Mouse (Mus musculus): ENCODE results near the gene Ptprj. TPM values are rescaled to one million over a fixed set of nuclear protein-coding genes. Genes with fewer than 3 reads are reported as not detected.

Gene Ptprj
- total and polyA plus RNA-seq, 3 experiments: 6.9 to 8.9 (median 7.3) TPM

GRCm38 (mm10) chr2:90611959-90612571 lies 31.6 kb upstream of the Ptprj start:
- H3K4me3 ChIP-seq (replicated peaks in 1 of 3; ENCODE audit: low read depth in 2 of 3, low read length in 2 of 3, poor library complexity in 1 of 3): no peak overlapping the region
- dilution Hi-C loops (cut with MboI; ENCODE audit: extremely low pct_ligation_motif_present, extremely low pct_unique_long_range_greater_than_20kb, low sequenced_read_pairs): no loop called here
- no peak overlapping the region for H3K9ac ChIP-seq (ENCODE audit: insufficient read depth, low read depth)
- H3K27ac ChIP-seq (ENCODE audit: insufficient read depth, low read depth): no peak overlapping the region
- no peaks in the 10 kb centered on the region for H3K36me3 ChIP-seq (replicated peaks in 1 of 2; ENCODE audit: control insufficient read depth in 1 of 2, insufficient read depth in 1 of 2, low read length in 1 of 2)
- in situ Hi-C loops (cut with MboI; ENCODE audit: low pct_ligation_motif_present, low pct_unique_long_range_greater_than_20kb, low sequenced_read_pairs): no loop called here
- no peak overlapping the region for H3K4me2 ChIP-seq (ENCODE audit: insufficient read depth, low read depth, poor library complexity, severe bottlenecking)
- no peak for DNase-seq (ENCODE audit: extremely low read depth)
- H3K27me3 ChIP-seq (replicated peaks): no peaks in the 10 kb centered on the region
- H3K79me2 ChIP-seq (replicated peaks; ENCODE audit: control insufficient read depth, extremely low read depth, insufficient read depth, poor library complexity, severe bottlenecking): no peaks in the 10 kb centered on the region
- TF ChIP-seq ZC3H11A (IDR thresholded peaks at IDR 0.05; ENCODE audit: low read depth, low read length) (no peak), PAX5 (IDR thresholded peaks at IDR 0.05; ENCODE audit: low read length) (no peak), MAZ (IDR thresholded peaks at IDR 0.05; ENCODE audit: low read depth, low read length) (no peak), USF1 (IDR thresholded peaks at IDR 0.05; ENCODE audit: low read depth, low read length) (no peak), SIN3A (IDR thresholded peaks at IDR 0.05; ENCODE audit: low read length) (no peak), ZMIZ1 (IDR thresholded peaks at IDR 0.05; ENCODE audit: low read depth, low read length) (no peak), CHD2 (IDR thresholded peaks at IDR 0.05; ENCODE audit: low read length) (no peak), CHD1 (IDR thresholded peaks at IDR 0.05; ENCODE audit: low read depth, low read length) (no peak), BHLHE40 (IDR thresholded peaks at IDR 0.05; ENCODE audit: low read depth, low read length) (no peak), NRF1 (IDR thresholded peaks at IDR 0.05; ENCODE audit: low read depth, low read length) (no peak), TCF12 (IDR thresholded peaks at IDR 0.05; ENCODE audit: low read depth, low read length) (no peak), MXI1 (IDR thresholded peaks at IDR 0.05; ENCODE audit: low read depth, low read length) (no peak), ZNF384 (IDR thresholded peaks at IDR 0.05; ENCODE audit: low read depth, low read length) (no peak), CTCF (conservative IDR thresholded peaks at IDR 0.05 in 1 of 2, IDR thresholded peaks at IDR 0.05 in 1 of 2; ENCODE audit: low read depth in 2 of 2, low read length in 2 of 2) (no peak), MAX (IDR thresholded peaks at IDR 0.05; ENCODE audit: low read length) (no peak)
- peaks cover 0 to 3% of the 10 kb centered on the region in 2 experiments; a peak in 2 of 4 replicates for H3K4me1 ChIP-seq (ENCODE audit: control insufficient read depth in 1 of 2, insufficient read depth in 2 of 2)
- no peaks in the 10 kb centered on the region for H3K9me3 ChIP-seq (replicated peaks; ENCODE audit: low read length)

GRCm38 (mm10) chr2:90601056-90601455 lies 20.6 kb upstream of the Ptprj start:
- H3K27me3 ChIP-seq (replicated peaks): no peaks in the 10 kb centered on the region
- TF ChIP-seq TCF12 (IDR thresholded peaks at IDR 0.05; ENCODE audit: low read depth, low read length): no peak
- no peak for TF ChIP-seq GABPA (IDR thresholded peaks at IDR 0.05; ENCODE audit: insufficient replicate concordance, low read depth, low read length)
- TF ChIP-seq CTCF (conservative IDR thresholded peaks at IDR 0.05 in 1 of 2, IDR thresholded peaks at IDR 0.05 in 1 of 2; ENCODE audit: low read depth in 2 of 2, low read length in 2 of 2): no peak
- TF ChIP-seq PAX5 (IDR thresholded peaks at IDR 0.05; ENCODE audit: low read length): no peak
- TF ChIP-seq POLR2AphosphoS2 (IDR thresholded peaks at IDR 0.05; ENCODE audit: low read depth, low read length): no peak
- no peak for TF ChIP-seq MEF2A (IDR thresholded peaks at IDR 0.05; ENCODE audit: borderline replicate concordance, low read depth, low read length)
- no peak for TF ChIP-seq UBTF (IDR thresholded peaks at IDR 0.05; ENCODE audit: low read depth, low read length)
- TF ChIP-seq MAZ (IDR thresholded peaks at IDR 0.05; ENCODE audit: low read depth, low read length): no peak
- TF ChIP-seq JUND (conservative IDR thresholded peaks at IDR 0.05; ENCODE audit: low read depth, low read length): no peak
- no peak for TF ChIP-seq POLR2A (IDR thresholded peaks at IDR 0.05; ENCODE audit: low read depth, low read length)
- TF ChIP-seq ZMIZ1 (IDR thresholded peaks at IDR 0.05; ENCODE audit: low read depth, low read length): no peak
- TF ChIP-seq NRF1 (IDR thresholded peaks at IDR 0.05; ENCODE audit: low read depth, low read length): no peak
- TF ChIP-seq IRF4 (IDR thresholded peaks at IDR 0.05; ENCODE audit: low read depth, low read length): no peak
- in situ Hi-C loops (cut with MboI; ENCODE audit: low pct_ligation_motif_present, low pct_unique_long_range_greater_than_20kb, low sequenced_read_pairs): no loop called here
- no peak overlapping the region for H3K4me2 ChIP-seq (ENCODE audit: insufficient read depth, low read depth, poor library complexity, severe bottlenecking)
- no peaks in the 10 kb centered on the region for H3K36me3 ChIP-seq (replicated peaks in 1 of 2; ENCODE audit: control insufficient read depth in 1 of 2, insufficient read depth in 1 of 2, low read length in 1 of 2)
- no peak overlapping the region for H3K9ac ChIP-seq (ENCODE audit: insufficient read depth, low read depth)
- dilution Hi-C loops (cut with MboI; ENCODE audit: extremely low pct_ligation_motif_present, extremely low pct_unique_long_range_greater_than_20kb, low sequenced_read_pairs): no loop called here
- H3K4me1 ChIP-seq (ENCODE audit: control insufficient read depth in 1 of 2, insufficient read depth in 2 of 2): 0 out of 4 replicates have a peak, but pooled peaks cover 0 to 4% of the 10 kb centered on the region in 2 experiments
- H3K9me3 ChIP-seq (replicated peaks; ENCODE audit: low read length): no peaks in the 10 kb centered on the region
- no peak overlapping the region for H3K27ac ChIP-seq (ENCODE audit: insufficient read depth, low read depth)
- H3K4me3 ChIP-seq (replicated peaks in 1 of 3; ENCODE audit: low read depth in 2 of 3, low read length in 2 of 3, poor library complexity in 1 of 3): no peak overlapping the region
- no peak for DNase-seq (ENCODE audit: extremely low read depth)
- H3K79me2 ChIP-seq (replicated peaks; ENCODE audit: control insufficient read depth, extremely low read depth, insufficient read depth, poor library complexity, severe bottlenecking): no peaks in the 10 kb centered on the region

Measured in CH12.LX (cell line).